Mouse (Mus musculus) right cerebral cortex, postnatal 25 days (tissue): Measurements from ENCODE around the gene Tubal3.

Experiments used
- DNase-seq: peaks from one replicate; pipeline ENCODE4 v3.0.0; 2022

The Tubal3 gene

DNA sequence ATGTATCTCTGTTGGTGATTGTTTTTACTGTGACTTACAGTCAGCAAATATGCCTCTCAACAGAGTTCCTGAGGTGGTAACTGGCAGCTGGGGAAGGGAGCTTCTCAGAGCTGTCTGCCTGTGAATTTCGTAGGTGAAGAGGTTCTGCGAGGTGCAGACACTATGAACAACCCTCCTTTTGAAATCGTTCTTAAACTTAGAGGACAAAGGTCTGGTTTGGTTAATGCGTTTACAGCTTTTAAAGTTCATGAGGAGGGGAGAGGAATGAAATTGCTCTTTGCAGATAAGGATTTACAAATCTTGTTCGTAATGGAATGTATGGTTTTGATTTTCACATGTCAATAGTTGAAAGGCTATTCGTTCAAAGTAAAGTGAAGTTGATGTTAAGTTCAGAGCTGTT lies 7.6 kb downstream of the Tubal3 start:
- no peak for DNase-seq

DNA sequence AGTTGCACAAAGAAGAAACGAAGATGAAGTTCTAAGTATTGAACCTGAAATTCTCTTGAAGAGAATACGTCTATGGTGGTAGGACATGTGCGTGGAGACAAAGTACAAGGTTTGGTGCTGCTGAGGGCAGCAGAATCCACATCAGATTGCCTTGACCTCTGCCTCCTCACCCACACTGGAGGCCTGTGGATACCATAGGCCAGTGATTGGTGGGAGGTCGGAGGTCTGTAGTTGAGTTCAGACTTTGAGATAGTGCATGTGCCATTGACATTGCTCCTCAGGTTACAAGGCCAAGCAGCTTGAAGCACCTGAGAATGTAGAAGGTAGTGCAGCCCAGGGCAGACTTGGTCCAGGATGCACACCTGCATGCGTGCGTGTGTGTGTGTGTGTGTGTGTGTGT lies 8.0 kb downstream of the Tubal3 start:
- DNase-seq, result no peak

DNA sequence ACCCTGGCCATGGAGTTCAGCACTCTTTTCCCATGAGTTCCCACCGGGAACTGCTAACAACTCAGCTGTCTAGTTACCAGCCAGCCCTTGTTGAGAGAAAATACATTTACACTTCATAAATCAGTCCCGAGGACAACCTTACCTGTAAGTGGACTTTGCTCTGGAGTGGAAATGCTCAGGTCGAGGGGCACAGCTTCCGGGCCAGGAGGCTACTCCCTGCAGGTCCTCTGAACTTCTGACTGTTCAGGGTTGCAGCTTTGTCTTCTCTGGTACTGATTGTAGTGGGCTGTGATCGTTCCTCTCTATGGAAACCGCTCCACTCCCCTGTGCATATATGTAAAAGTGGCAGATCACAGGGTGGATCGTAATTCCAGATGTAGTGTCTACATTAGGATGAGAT lies 26.6 kb downstream of the Tubal3 start:
- no peak for DNase-seq

- DNase-seq, result no peak
These were observed 27.2 kb downstream of the Tubal3 start, which contains the start of gene Ucn3 for GRCm38 (mm10) chr13:3945249-3945648. TSS of gene Ucn3 (minus strand) at chr13:3945349.

DNA sequence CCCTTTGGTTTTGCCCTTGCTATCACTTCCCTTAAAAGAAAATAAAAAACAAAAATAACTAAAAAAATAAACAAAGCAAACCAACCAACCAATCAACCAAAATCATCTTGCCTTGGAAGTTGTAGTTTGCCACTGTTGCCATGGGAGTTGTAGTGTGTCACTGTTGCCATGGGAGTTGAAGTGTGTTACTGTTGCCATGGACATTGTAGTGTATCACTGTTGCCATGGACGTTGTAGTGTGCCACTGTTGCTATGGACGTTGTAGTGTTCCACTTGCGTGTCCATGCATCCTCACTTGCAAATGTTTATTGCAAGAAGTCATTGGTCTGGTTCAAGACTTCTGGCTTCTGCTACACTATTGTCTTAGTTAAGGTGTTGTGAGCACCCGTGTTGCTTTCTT lies 29.2 kb downstream of the Tubal3 start:
- no peak for DNase-seq

GRCm38 (mm10) chr13:3949477-3949876 lies 31.4 kb downstream of the Tubal3 start:
- DNase-seq, result no peak

DNA sequence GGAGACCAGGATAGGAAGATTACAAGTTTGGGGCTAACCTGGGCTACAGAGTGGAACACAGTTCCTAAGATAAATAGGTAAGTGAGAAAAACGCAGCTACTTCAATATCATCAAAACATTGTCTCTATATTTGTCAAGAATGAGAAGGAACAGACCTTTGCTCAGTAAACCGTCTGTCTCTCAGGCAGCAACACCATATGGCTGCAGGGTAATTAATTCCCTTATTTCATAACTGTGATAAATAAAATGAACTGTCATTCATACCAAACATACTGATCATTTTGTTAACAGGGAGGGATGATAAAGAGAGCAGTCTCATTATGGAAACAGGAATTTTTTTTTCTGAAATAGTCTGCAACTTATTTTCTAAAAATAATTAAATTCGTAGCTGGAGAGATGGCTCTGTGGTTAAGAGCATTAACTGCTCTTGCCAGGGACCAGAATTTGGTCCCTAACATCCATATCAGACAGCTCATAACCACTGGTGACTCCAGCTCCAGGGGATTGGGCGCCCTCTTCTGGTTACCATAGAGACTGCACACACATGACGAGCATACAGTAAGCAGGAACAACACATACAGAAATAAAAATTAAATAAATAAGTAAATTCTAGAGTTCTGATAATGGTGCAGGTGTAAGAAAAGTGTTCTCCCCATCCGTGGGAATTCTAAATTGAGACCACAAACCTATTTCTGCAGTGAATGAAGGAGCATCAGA lies 33.3 kb downstream of the Tubal3 start:
- DNase-seq, result no peak

DNA sequence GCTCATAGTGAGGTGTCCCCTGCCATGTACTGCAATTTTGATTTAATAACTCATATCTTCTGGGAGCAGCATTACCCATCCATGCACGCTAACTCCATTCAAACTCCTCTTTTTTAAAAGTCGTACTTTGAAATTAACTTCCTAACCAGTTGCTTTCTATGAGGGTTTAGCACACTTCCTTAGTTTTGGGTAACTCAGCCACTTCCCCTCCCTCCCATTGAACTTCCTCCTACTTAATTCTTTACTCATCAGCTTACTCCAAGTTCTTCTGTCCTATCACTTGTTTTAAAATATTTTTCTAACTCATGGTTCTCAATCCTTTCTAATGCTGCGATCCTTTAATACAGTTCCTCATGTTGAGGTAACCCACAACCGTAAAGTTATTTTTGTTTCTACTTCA lies 50.8 kb downstream of the Tubal3 start:
- no peak for DNase-seq
